Mouse (Mus musculus) neural tube, embryonic 14.5 days (tissue): Measurements from ENCODE around the gene Gm21834. TPM values are rescaled to one million over a fixed set of nuclear protein-coding genes. Genes with fewer than 3 reads are reported as not detected.

Source experiments
- ATAC-seq: fragments of 200-750 bp; cut with Nextera tagmentation; 2 replicates; pipeline ENCODE4 v1.8.0; 2017; ENCODE audit warnings: low read depth, mild to moderate bottlenecking, moderate TSS enrichment, moderate library complexity
- H3K27ac ChIP-seq: fragments of 300-500 bp; sonication (generic); 2 replicates; pipeline ENCODE4 v1.5.1; 2014; ENCODE audit warnings: low read depth, mild to moderate bottlenecking, control low read depth, low read length, moderate library complexity, mixed read lengths
- H3K27me3 ChIP-seq: fragments of 300-500 bp; sonication (generic); 2 replicates; pipeline ENCODE4 v1.6.1; 2014; ENCODE audit warnings: low read length; ENCODE audit not compliant: control insufficient read depth, insufficient read depth
- H3K36me3 ChIP-seq: fragments of 300-500 bp; sonication (generic); 2 replicates; pipeline ENCODE4 v1.6.1; 2014; ENCODE audit warnings: low read length, mixed read lengths; ENCODE audit not compliant: control insufficient read depth, insufficient read depth
- H3K4me1 ChIP-seq: fragments of 300-500 bp; sonication (generic); 2 replicates; pipeline ENCODE4 v1.6.1; 2014; ENCODE audit warnings: low read length; ENCODE audit not compliant: control insufficient read depth, insufficient read depth
- H3K4me2 ChIP-seq: fragments of 300-500 bp; sonication (generic); 2 replicates; pipeline ENCODE4 v1.6.1; 2014; ENCODE audit warnings: mild to moderate bottlenecking, low read depth, low read length, control low read depth
- H3K4me3 ChIP-seq: fragments of 300-500 bp; sonication (generic); 2 replicates; pipeline ENCODE4 v1.5.1; 2014; ENCODE audit warnings: low read depth, low read length, control low read depth, mixed read lengths
- H3K9ac ChIP-seq: fragments of 300-500 bp; sonication (generic); replicated peaks from 2 replicates; pipeline ENCODE4 v1.6.1; 2014; ENCODE audit warnings: low read depth, mild to moderate bottlenecking, control low read depth, low read length, mixed read lengths
- H3K9me3 ChIP-seq: fragments of 300-500 bp; sonication (generic); 2 replicates; pipeline ENCODE4 v1.6.1; 2016; ENCODE audit warnings: low read length; ENCODE audit not compliant: control insufficient read depth
- WGBS: fragments of 180-500 bp; shearing (Covaris S2); extraction: QIAGEN DNeasy Blood & Tissue Kit; methylation state at CpG from one replicate; pipeline ENCODE4 v1.1.7; 2014; 5-methylcytosine and 5-hydroxymethylcytosine counted together
- polyA plus RNA-seq: library from polyadenylated mRNA; unstranded; fragments of >200 nt; fragmentation: Nextera tagmentation; extraction: Ambion mirVana; gene quantifications from 2 replicates; pipeline ENCODE4 v1.2.1, GENCODE M21; 2014

Gene Gm21834
- polyA plus RNA-seq, result not detected in 2 replicates

DNA sequence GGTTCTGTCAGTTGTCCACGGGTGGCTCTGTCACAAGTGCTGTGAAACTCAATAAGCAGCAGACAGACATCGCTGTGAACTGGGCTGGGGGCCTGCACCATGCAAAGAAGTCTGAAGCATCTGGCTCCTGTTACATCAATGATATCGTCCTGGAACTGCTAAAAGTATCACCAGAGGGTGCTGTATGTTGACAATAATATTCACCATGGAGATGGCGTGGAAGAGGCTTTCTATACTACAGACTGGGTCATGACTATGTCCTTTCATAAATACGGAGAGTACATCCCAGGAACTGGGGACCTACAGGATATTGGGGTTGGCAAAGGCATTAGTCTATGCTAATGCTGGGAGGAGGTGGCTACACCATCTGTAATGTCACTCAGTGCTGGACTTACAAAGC lies at the start of gene Gm21834:
Gm21834 (minus strand) TSS at position 101 of the 400 bp plus-strand sequence.
- H3K9me3 ChIP-seq, result no peaks in the 10 kb centered on the region
- H3K36me3 ChIP-seq, result no peaks in the 10 kb centered on the region
- H3K4me2 ChIP-seq, result no peak within 1 kb of the TSS
- no peaks in the 10 kb centered on the region for H3K4me1 ChIP-seq
- no peak for ATAC-seq
- H3K27ac ChIP-seq, result no peak within 1 kb of the TSS
- H3K4me3 ChIP-seq, result no peak within 1 kb of the TSS
- no peak within 1 kb of the TSS for H3K9ac ChIP-seq
- 90% methylated on average over 5 of the region's 5 CpGs for WGBS
- no peaks in the 10 kb centered on the region for H3K27me3 ChIP-seq

DNA sequence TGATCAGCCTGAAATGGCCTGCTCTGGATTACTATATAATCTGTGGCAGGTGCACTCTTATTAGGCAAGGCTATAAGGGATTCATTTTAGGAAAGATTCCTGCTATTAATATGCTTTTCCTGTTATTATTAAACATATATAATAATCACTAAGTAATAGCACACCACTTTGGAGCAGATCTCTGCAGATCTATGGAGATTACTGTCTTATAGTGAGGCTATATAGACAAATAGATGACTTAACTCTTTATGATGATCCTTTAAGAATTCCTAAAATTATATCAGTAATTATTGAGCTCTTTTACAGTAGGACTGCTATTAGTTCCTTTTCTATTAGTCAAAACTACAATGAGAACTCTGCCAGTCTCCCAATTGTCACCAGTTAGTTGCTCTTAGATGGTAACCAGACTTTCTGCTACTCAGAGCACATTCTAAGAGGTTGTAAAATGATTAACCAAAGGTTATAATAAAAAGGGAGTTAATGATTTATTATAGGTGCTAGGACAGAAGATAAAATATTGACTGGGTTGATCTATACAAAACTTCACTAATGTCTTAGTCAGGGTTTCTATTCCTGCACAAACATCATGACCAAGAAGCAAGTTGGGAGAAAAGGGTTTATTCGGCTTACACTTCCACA lies 46.3 kb upstream of the Gm21834 start:
- H3K9me3 ChIP-seq, result peaks cover 4% of the 10 kb centered on the region; the same call in 1 of the 2 replicates
- no peak overlapping the region for H3K27ac ChIP-seq
- no peak for ATAC-seq
- H3K27me3 ChIP-seq, result no peaks in the 10 kb centered on the region
- no peaks in the 10 kb centered on the region for H3K36me3 ChIP-seq
- no peak overlapping the region for H3K4me2 ChIP-seq
- H3K4me3 ChIP-seq, result no peak overlapping the region
- H3K4me1 ChIP-seq, result no peaks in the 10 kb centered on the region
- H3K9ac ChIP-seq, result no peak overlapping the region
- WGBS, result 84% methylated on average over 1 of the region's 1 CpGs

DNA sequence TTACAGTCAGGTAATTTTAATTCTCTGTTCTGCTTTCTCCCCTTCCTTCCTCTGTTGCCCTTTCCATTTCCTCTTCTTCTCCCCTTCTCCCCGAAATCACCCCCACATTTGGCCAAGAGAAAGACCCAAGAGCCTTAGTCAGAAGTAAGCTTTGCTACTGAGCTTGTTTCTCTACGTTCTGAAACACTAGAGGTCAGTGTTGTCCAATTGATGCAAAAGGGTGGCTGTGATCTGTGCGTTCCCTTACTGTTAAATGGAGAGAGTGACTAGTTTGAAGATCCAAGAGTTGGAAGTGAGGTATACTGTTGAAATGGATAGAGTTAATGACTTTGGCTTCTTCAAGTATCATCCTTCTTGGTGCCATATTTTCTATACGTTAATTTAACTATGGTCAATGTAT lies 28.9 kb upstream of the Gm21834 start:
- Histone ChIP-seq H3K36me3 (no peaks in the 10 kb centered on the region), H3K4me3 (no peak overlapping the region), H3K27me3 (no peaks in the 10 kb centered on the region), H3K27ac (no peak overlapping the region), H3K4me1 (no peaks in the 10 kb centered on the region), H3K9me3 (no peaks in the 10 kb centered on the region), H3K4me2 (no peak overlapping the region), H3K9ac (no peak overlapping the region)
- 16% methylated on average over 4 of the region's 4 CpGs for WGBS
- ATAC-seq, result peak; percentile 73; the same call in 1 of the 2 replicates

DNA sequence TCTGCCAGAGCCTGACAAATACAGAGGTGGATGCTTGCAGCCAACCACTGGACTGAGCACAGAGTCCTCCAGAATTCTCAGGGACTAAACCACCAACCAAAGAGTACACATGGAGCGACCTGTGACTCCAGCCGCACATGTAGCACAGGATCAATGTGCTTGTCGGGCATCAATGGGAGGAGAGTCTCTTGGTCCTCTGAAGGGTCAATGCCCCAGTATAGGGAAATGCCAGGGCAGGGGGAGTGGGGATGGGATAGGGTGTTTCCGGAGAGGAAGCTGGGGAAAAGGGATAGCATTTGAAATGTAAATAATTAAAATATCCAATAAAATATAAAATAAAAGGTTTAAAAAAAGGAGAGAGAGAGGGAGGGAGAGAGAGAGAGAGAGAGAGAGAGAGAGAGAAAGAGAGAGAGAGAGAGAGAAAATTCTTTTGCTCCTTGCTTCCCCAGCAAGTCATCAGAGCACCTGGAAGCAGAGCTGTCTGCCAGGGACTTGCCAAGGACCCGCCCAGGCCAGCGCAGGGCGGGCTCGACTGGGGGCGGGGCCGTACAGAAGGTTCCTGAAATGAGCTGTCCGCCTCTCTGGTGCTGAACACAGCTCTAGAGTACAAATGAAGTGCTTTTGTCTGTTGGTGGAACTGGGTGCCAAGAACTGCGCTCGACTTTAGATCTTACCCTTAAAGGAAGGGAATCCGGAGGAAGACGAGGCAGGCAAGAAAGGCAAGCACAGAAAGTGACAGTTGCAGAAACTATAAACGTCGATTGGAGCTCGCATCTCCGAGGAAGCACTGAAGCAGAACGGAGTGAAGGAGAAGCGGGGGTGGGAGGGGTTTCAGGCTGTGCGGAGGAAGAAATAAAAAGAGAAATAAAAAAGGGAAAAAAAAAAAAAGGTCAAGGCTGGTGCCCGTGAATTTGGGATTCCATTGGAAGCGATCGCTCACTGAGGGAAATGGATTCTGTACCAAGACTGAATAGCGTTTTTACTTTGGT lies 26.9 kb upstream of the Gm21834 start, which contains the start of gene Cntnap5c:
Cntnap5c (plus strand) TSS at position 949 of the 989 bp plus-strand sequence.
- no peak within 1 kb of the TSS for H3K27ac ChIP-seq
- H3K9ac ChIP-seq, result peak within 1 kb of the TSS; percentile 32; the same call in 1 of the 2 replicates
- no peaks in the 10 kb centered on the region for H3K4me1 ChIP-seq
- H3K36me3 ChIP-seq, result no peaks in the 10 kb centered on the region
- H3K4me2 ChIP-seq, result peak within 1 kb of the TSS; percentile 59
- 16% methylated on average over 26 of the region's 26 CpGs for WGBS
- no peaks in the 10 kb centered on the region for H3K27me3 ChIP-seq
- no peaks in the 10 kb centered on the region for H3K9me3 ChIP-seq
- peak within 1 kb of the TSS; percentile 37 for H3K4me3 ChIP-seq
- ATAC-seq, result peak; percentile 94

DNA sequence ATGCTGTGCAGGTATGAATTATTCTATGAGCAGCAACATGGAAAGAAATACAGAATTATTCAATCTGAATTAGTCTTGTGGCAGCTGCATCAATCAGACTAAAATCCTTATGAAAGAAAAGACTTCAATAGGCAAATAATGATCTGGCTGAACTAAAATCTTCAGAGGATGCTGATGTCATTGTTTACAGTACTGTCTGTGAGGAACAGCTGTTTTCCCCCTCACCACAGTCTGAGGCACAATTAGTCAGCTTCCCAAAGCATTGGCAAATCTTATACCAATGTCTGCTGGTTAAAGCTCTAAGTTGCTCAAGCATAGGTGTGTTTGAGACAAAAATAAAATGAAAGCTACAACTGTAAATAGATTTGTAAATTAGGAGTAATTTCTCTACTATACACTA lies 25.3 kb upstream of the Gm21834 start:
- no peak for ATAC-seq
- no peak overlapping the region for H3K4me3 ChIP-seq
- H3K27me3 ChIP-seq, result no peaks in the 10 kb centered on the region
- no peaks in the 10 kb centered on the region for H3K9me3 ChIP-seq
- H3K9ac ChIP-seq, result no peak overlapping the region
- H3K27ac ChIP-seq, result no peak overlapping the region
- H3K36me3 ChIP-seq, result no peaks in the 10 kb centered on the region
- H3K4me1 ChIP-seq, result no peaks in the 10 kb centered on the region
- H3K4me2 ChIP-seq, result no peak overlapping the region

DNA sequence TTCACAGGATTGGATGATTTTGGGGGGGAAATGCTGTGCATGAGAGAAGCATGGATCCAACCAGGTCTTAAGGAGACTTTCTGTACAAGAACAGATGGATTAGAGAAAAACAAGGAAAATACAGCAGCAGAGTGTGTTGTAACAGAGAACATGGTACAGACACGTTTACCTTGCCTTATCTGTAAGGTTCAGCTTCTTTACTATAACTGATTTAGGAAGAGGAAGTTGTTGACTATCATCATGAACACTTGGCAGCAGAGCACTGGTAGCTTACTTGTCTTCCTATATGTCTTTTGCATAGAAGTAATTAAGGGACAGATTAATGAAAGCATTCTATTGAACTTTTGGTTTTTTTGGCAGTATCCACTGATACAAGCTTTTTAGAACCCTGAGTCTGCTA lies 16.0 kb upstream of the Gm21834 start:
- Histone ChIP-seq H3K4me1 (no peaks in the 10 kb centered on the region), H3K4me3 (no peak overlapping the region), H3K27ac (no peak overlapping the region), H3K27me3 (no peaks in the 10 kb centered on the region), H3K9ac (no peak overlapping the region), H3K9me3 (no peaks in the 10 kb centered on the region), H3K4me2 (no peak overlapping the region), H3K36me3 (no peaks in the 10 kb centered on the region)
- 73% methylated on average over 1 of the region's 1 CpGs for WGBS
- ATAC-seq, result no peak

DNA sequence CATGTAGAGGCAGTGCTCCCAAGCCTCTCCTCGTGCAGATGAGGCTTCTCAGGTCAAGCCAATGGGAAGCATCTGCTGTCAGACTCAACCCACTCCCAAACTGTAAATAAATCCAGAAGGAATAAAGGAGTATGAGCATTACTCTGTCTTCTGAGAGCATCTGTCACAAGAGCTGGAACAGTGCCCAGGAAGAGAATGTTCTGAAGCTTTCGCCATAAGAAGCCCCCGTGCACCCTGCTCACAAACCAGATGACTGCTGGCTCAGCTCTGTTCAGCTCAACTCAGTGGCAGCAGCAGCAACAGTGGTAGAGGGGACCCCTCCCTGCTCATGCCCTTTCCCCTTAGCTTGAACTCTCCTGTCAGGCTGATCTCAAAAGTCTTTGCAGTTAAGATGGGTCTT lies 47.2 kb downstream of the Gm21834 start:
- H3K4me1 ChIP-seq, result no peaks in the 10 kb centered on the region
- H3K4me2 ChIP-seq, result no peak overlapping the region
- no peak for ATAC-seq
- H3K9ac ChIP-seq, result no peak overlapping the region
- no peaks in the 10 kb centered on the region for H3K9me3 ChIP-seq
- H3K27me3 ChIP-seq, result no peaks in the 10 kb centered on the region
- H3K4me3 ChIP-seq, result no peak overlapping the region
- no peak overlapping the region for H3K27ac ChIP-seq
- 76% methylated on average over 3 of the region's 3 CpGs for WGBS
- no peaks in the 10 kb centered on the region for H3K36me3 ChIP-seq
